In the genomic region with DNA sequence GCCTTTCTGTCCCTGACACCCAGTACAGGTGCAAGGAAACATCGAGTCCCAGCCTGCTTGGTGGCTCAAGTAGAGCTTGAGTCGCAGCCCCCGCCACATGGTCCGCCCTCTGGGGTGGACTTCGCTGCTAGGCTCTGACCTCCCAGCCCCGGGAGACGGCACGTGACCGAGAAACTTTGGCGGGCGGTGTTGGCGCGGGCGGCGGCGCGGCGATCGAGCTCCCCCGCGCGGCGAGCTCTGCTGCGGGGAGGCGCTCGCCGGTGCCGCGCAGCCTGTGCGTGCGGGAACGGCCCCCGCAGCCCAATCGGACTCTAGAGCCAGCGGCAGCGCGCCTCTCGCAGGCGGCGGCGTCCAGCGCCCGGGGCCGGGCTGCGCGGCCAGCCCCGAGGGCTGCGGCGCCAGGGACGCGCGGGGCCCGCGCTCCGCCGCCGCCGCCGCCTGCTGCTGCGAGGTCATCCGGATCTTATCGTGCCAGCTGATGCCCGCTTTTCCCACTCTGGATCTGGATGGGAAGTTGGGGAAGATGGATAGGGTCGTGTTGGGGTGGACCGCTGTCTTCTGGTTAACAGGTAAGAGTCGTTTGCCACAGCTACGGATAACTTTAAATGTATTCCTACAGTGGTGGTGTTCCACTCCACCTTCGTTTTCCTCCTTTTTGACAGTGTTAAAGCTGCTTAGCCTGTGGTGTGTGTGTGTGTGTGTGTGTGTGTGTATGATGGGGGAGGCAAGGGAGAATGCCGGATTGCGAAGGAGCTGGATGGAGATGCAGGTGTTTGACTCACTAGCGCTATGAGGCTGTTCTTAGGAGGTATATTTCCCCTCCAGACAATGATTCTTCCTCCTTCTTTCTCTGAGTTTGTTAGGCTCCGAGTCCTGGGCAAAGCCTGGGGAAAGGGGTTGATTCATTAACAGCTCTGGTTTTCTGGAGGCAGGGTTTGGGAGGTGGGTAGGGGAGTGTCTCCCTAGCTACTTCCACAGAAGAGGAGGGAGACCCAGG, we compare ENCODE assay signal across 9 mouse cellular contexts. TPM values are rescaled to one million over a fixed set of nuclear protein-coding genes. Genes with fewer than 3 reads are reported as not detected.
DNase-seq lines count a peak whose midpoint lies in the region; ATAC-seq lines count a peak whose summit lies in the region.
"Had no signal": no experiment of that assay in that cellular context is flagged by ENCODE, and none has a peak within 500 bp of the region (broad histone marks: within the 10 kb centered on the region; RNA-seq: fewer than 3 reads in every experiment).

Gene Ildr2 (plus strand): TSS at position 242 of the 997 bp plus-strand sequence.

- peak; percentile 71 for ATAC-seq in forebrain, embryonic 13.5 days
- peak; percentile 84 for ATAC-seq in neural tube, embryonic 15.5 days (ENCODE audit: low FRiP score)

- H3K36me3 ChIP-seq in forebrain, embryonic 13.5 days (ENCODE audit: poor library complexity, severe bottlenecking) = no peaks in the 10 kb centered on the region
- H3K36me3 ChIP-seq in neural tube, embryonic 15.5 days = no peaks in the 10 kb centered on the region
- H3K36me3 ChIP-seq: G1E had no signal

- peak within 1 kb of the TSS; percentile 79 for H3K4me2 ChIP-seq in forebrain, embryonic 13.5 days
- peak within 1 kb of the TSS; percentile 91 for H3K4me2 ChIP-seq in neural tube, embryonic 15.5 days

- WGBS in forebrain, embryonic 13.5 days = under 1% methylated on average over 44 of the region's 72 CpGs
- under 1% methylated on average over 67 of the region's 72 CpGs for WGBS in neural tube, embryonic 15.5 days

- H3K9ac ChIP-seq in forebrain, embryonic 13.5 days = peak within 1 kb of the TSS; percentile 75
- peak within 1 kb of the TSS; percentile 62 for H3K9ac ChIP-seq in neural tube, embryonic 15.5 days (replicated peaks)

- DNase-seq in urinary bladder, adult 18-20 months (ENCODE audit: low spot score in 2 of 2) = peak; percentile 40 to 43
- no peak for DNase-seq in urinary bladder, postnatal 10 days (ENCODE audit: low spot score)
- DNase-seq in heart, postnatal 14 days = peak; percentile 72 to 78
- peak; percentile 57 to 59 for DNase-seq in layer of hippocampus, adult 18-20 months (ENCODE audit: low spot score in 2 of 2)
- peak; percentile 41 to 46 for DNase-seq in lung, adult 18-20 months
- DNase-seq in urinary bladder, postnatal 36 days (ENCODE audit: low spot score in 2 of 2) = peak; percentile 13 to 65

- intact Hi-C loops in heart, postnatal 14 days (cut with DNase I) = loop anchor here (2.0 kb wide), 1 partner anchor 93 kb away; no protein-coding TSS in a partner anchor

- H3K4me3 ChIP-seq in forebrain, embryonic 13.5 days = peak within 1 kb of the TSS; percentile 61
- peak within 1 kb of the TSS; percentile 60 for H3K4me3 ChIP-seq in neural tube, embryonic 15.5 days (replicated peaks)

- no peaks in the 10 kb centered on the region for H3K9me3 ChIP-seq in forebrain, embryonic 13.5 days (replicated peaks)
- H3K9me3 ChIP-seq in neural tube, embryonic 15.5 days (replicated peaks) = no peaks in the 10 kb centered on the region
- H3K9me3 ChIP-seq: G1E had no signal

- H3K27me3 ChIP-seq in forebrain, embryonic 13.5 days = no peaks in the 10 kb centered on the region
- 0 out of 2 replicates have a peak, but pooled peaks cover 8% of the 10 kb centered on the region for H3K27me3 ChIP-seq in neural tube, embryonic 15.5 days (replicated peaks)

- H3K27ac ChIP-seq in forebrain, embryonic 13.5 days = peak within 1 kb of the TSS; percentile 32
- peak within 1 kb of the TSS; percentile 54 for H3K27ac ChIP-seq in neural tube, embryonic 15.5 days (replicated peaks)

- H3K4me1 ChIP-seq in forebrain, embryonic 13.5 days = peaks cover 34% of the 10 kb centered on the region
- H3K4me1 ChIP-seq in neural tube, embryonic 15.5 days = peaks cover 23% of the 10 kb centered on the region

RNA-seq across cellular contexts. Expression of gene Ildr2, which starts in this region (rescaled TPM):
- polyA plus RNA-seq in forebrain, embryonic 13.5 days (2015; fragmentation: Nextera tagmentation; extraction: Ambion mirVana) = 4.5 and 5.3 TPM in 2 replicates
- total RNA-seq in heart, postnatal 14 days (2021) = 1 to 10 TPM; 4.1 to 4.2 TPM
- 10 to 100 TPM; 70.4 to 71.6 TPM for total RNA-seq in layer of hippocampus, adult 18-20 months (2021)
- polyA plus RNA-seq in neural tube, embryonic 15.5 days (2015; fragmentation: Nextera tagmentation; extraction: Ambion mirVana) = 2.8 and 3.0 TPM in 2 replicates
- polyA plus RNA-seq: G1E had no signal

Comparison
In these comparisons a context has a peak if more than half of its experiments do, and no peak if none do; other contexts are left out.
1. RNA of gene Ildr2 (total RNA-seq): 70.4 to 71.6 TPM in layer of hippocampus, adult 18-20 months; 4.1 to 4.2 TPM in heart, postnatal 14 days; every median in the first group is over 10 times any median in the second.